Comparison of ENCODE assay signal across 27 mouse cellular contexts in the genomic region with DNA sequence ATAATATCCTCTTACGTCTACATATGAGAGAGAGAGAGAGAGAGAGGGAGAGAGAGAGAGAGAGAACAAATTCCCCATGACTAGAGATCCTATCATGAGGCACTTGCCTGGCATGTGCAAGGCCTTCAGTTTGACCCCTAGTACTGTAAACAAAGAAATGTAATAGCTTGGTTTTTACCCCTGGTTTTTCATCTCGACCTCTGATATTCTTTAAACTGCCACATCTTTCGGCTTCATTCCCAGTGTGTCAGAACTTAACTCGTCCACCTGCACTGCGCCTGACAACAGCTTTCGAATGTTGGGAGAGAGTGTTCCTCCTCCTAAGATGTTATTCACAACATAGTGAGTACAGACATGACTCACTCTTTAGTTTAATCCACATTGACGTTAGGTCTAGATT.
DNase-seq lines count a peak whose midpoint lies in the region; ATAC-seq and TF ChIP-seq lines count a peak whose summit lies in the region.
"Had no signal": no experiment of that assay in that cellular context is flagged by ENCODE, and none has a peak within 500 bp of the region (broad histone marks: within the 10 kb centered on the region; RNA-seq: fewer than 3 reads in every experiment).

No protein-coding gene starts in this region.

- WGBS in intestine, embryonic 14.5 days, result 33% methylated on average over 7 of the region's 7 CpGs
- 44% methylated on average over 7 of the region's 7 CpGs for WGBS in intestine, embryonic 15.5 days
- WGBS in liver, postnatal 0 days (ENCODE audit: insufficient replicate concordance), result 57% methylated on average over 7 of the region's 7 CpGs
- 55% methylated on average over 7 of the region's 7 CpGs for WGBS in liver, embryonic 12.5 days (ENCODE audit: insufficient replicate concordance)
- WGBS in stomach, embryonic 14.5 days, result 22% methylated on average over 7 of the region's 7 CpGs

- no peaks in the 10 kb centered on the region for H3K9me3 ChIP-seq in intestine, embryonic 14.5 days (ENCODE audit: control insufficient read depth, low read length)
- no peaks in the 10 kb centered on the region for H3K9me3 ChIP-seq in intestine, embryonic 15.5 days
- H3K9me3 ChIP-seq in liver, postnatal 0 days (ENCODE audit: low read length), result no peaks in the 10 kb centered on the region
- no peaks in the 10 kb centered on the region for H3K9me3 ChIP-seq in liver, embryonic 12.5 days (replicated peaks)
- no peaks in the 10 kb centered on the region for H3K9me3 ChIP-seq in stomach, embryonic 14.5 days (ENCODE audit: control insufficient read depth, low read depth, low read length)
- H3K9me3 ChIP-seq: embryonic facial prominence, embryonic 13.5 days; heart, embryonic 15.5 days; hindbrain, embryonic 12.5 days; limb, embryonic 10.5 days; limb, embryonic 15.5 days; midbrain, embryonic 13.5 days; neural tube, embryonic 13.5 days had no signal

- no peak overlapping the region for H3K4me3 ChIP-seq in intestine, embryonic 14.5 days (ENCODE audit: low read depth, low read length)
- no peak overlapping the region for H3K4me3 ChIP-seq in intestine, embryonic 15.5 days (replicated peaks)
- H3K4me3 ChIP-seq in liver, postnatal 0 days (ENCODE audit: low read depth, low read length), result no peak overlapping the region
- H3K4me3 ChIP-seq in liver, embryonic 12.5 days, result no peak overlapping the region
- no peak overlapping the region for H3K4me3 ChIP-seq in stomach, embryonic 14.5 days (ENCODE audit: low read depth, low read length)
- H3K4me3 ChIP-seq: embryonic facial prominence, embryonic 13.5 days; erythroblast, embryonic 14.5 days; heart, embryonic 15.5 days; hindbrain, embryonic 12.5 days; limb, embryonic 10.5 days; limb, embryonic 15.5 days; midbrain, embryonic 13.5 days; neural tube, embryonic 13.5 days had no signal

- DNase-seq in intestine, embryonic 14.5 days (ENCODE audit: low spot score), result no peak
- DNase-seq in liver, postnatal 0 days, result no peak
- DNase-seq in cerebellum, adult 9-10 months, result no peak
- DNase-seq in frontal cortex, postnatal 36 days (ENCODE audit: low spot score in 2 of 2), result no peak
- DNase-seq: adrenal gland, adult 8-10 months; cerebellum, adult 11 months; cerebellum, adult 9-11 months; heart, postnatal 36 days; kidney, adult 18-20 months; kidney, postnatal 14 days; layer of hippocampus, adult 9-11 months; right cerebral cortex, postnatal 4 days; thymus, postnatal 14 days had no signal

- peaks cover 79% of the 10 kb centered on the region for H3K4me1 ChIP-seq in intestine, embryonic 14.5 days (replicated peaks; ENCODE audit: control insufficient read depth, insufficient read depth, low read length)
- peaks cover 63% of the 10 kb centered on the region for H3K4me1 ChIP-seq in intestine, embryonic 15.5 days (replicated peaks)
- H3K4me1 ChIP-seq in liver, postnatal 0 days (ENCODE audit: insufficient read depth), result peaks cover 13% of the 10 kb centered on the region; the same call in 1 of the 2 replicates
- peaks cover 12% of the 10 kb centered on the region for H3K4me1 ChIP-seq in liver, embryonic 12.5 days
- H3K4me1 ChIP-seq in stomach, embryonic 14.5 days (ENCODE audit: control insufficient read depth, insufficient read depth, low read length), result peaks cover 63% of the 10 kb centered on the region

- no peak for TF ChIP-seq CTCF in liver, postnatal 0 days (IDR thresholded peaks at IDR 0.05; ENCODE audit: low read depth)

- no peak for ATAC-seq in intestine, embryonic 14.5 days (replicated peaks; ENCODE audit: low FRiP score, low TSS enrichment, low read depth)
- ATAC-seq in intestine, embryonic 15.5 days, result no peak
- peak; percentile 27; the same call in 1 of the 2 replicates for ATAC-seq in liver, postnatal 0 days
- ATAC-seq in liver, embryonic 12.5 days, result no peak
- no peak for ATAC-seq in stomach, embryonic 14.5 days (ENCODE audit: insufficient number of reproducible peaks, insufficient read depth, low FRiP score, low read depth)
- ATAC-seq: forebrain, embryonic 16.5 days; hindbrain, postnatal 0 days; midbrain, embryonic 13.5 days had no signal

- no peak overlapping the region for H3K9ac ChIP-seq in intestine, embryonic 14.5 days (ENCODE audit: low read length)
- no peak overlapping the region for H3K9ac ChIP-seq in intestine, embryonic 15.5 days
- H3K9ac ChIP-seq in liver, postnatal 0 days (replicated peaks), result no peak overlapping the region
- H3K9ac ChIP-seq in liver, embryonic 12.5 days, result no peak overlapping the region
- no peak overlapping the region for H3K9ac ChIP-seq in stomach, embryonic 14.5 days (replicated peaks; ENCODE audit: low read depth, low read length)
- H3K9ac ChIP-seq: embryonic facial prominence, embryonic 13.5 days; heart, embryonic 15.5 days; hindbrain, embryonic 12.5 days; limb, embryonic 15.5 days; midbrain, embryonic 13.5 days; neural tube, embryonic 13.5 days had no signal

- H3K36me3 ChIP-seq in intestine, embryonic 14.5 days (ENCODE audit: control insufficient read depth, insufficient read depth, low read length), result no peaks in the 10 kb centered on the region
- no peaks in the 10 kb centered on the region for H3K36me3 ChIP-seq in intestine, embryonic 15.5 days
- no peaks in the 10 kb centered on the region for H3K36me3 ChIP-seq in liver, postnatal 0 days (replicated peaks; ENCODE audit: insufficient read depth, low read length)
- no peaks in the 10 kb centered on the region for H3K36me3 ChIP-seq in liver, embryonic 12.5 days
- no peaks in the 10 kb centered on the region for H3K36me3 ChIP-seq in stomach, embryonic 14.5 days (ENCODE audit: control insufficient read depth, insufficient read depth, low read length)
- H3K36me3 ChIP-seq: embryonic facial prominence, embryonic 13.5 days; heart, embryonic 15.5 days; hindbrain, embryonic 12.5 days; limb, embryonic 10.5 days; limb, embryonic 15.5 days; midbrain, embryonic 13.5 days; neural tube, embryonic 13.5 days had no signal

- TF ChIP-seq EP300 in liver, postnatal 0 days (IDR thresholded peaks at IDR 0.05; ENCODE audit: low read depth), result no peak

- no peaks in the 10 kb centered on the region for H3K27me3 ChIP-seq in intestine, embryonic 14.5 days (replicated peaks; ENCODE audit: control insufficient read depth, insufficient read depth, low read length)
- no peaks in the 10 kb centered on the region for H3K27me3 ChIP-seq in intestine, embryonic 15.5 days (replicated peaks)
- no peaks in the 10 kb centered on the region for H3K27me3 ChIP-seq in liver, postnatal 0 days (ENCODE audit: insufficient read depth, low read length)
- H3K27me3 ChIP-seq in liver, embryonic 12.5 days (replicated peaks), result no peaks in the 10 kb centered on the region
- no peaks in the 10 kb centered on the region for H3K27me3 ChIP-seq in stomach, embryonic 14.5 days (ENCODE audit: control insufficient read depth, insufficient read depth, low read length)
- H3K27me3 ChIP-seq: embryonic facial prominence, embryonic 13.5 days; heart, embryonic 15.5 days; hindbrain, embryonic 12.5 days; limb, embryonic 15.5 days; neural tube, embryonic 13.5 days had no signal

- H3K27ac ChIP-seq in intestine, embryonic 14.5 days (ENCODE audit: low read depth), result peak overlapping the region; percentile 10; the same call in 1 of the 2 replicates
- H3K27ac ChIP-seq in intestine, embryonic 15.5 days, result no peak overlapping the region
- H3K27ac ChIP-seq in liver, postnatal 0 days (ENCODE audit: low read depth), result 0 out of 2 replicates have a peak overlapping the region, but pooled peaks have one; percentile 16
- H3K27ac ChIP-seq in liver, embryonic 12.5 days, result no peak overlapping the region
- peak overlapping the region; percentile 78 for H3K27ac ChIP-seq in stomach, embryonic 14.5 days (ENCODE audit: low read length)
- H3K27ac ChIP-seq: embryonic facial prominence, embryonic 13.5 days; heart, embryonic 15.5 days; hindbrain, embryonic 12.5 days; hindbrain, postnatal 0 days; limb, embryonic 10.5 days; macrophage; midbrain, embryonic 13.5 days; neural tube, embryonic 13.5 days had no signal

- no peak overlapping the region for H3K4me2 ChIP-seq in intestine, embryonic 14.5 days (ENCODE audit: low read length)
- no peak overlapping the region for H3K4me2 ChIP-seq in intestine, embryonic 15.5 days (replicated peaks)
- H3K4me2 ChIP-seq in liver, postnatal 0 days (ENCODE audit: low read depth, low read length), result no peak overlapping the region
- H3K4me2 ChIP-seq in liver, embryonic 12.5 days, result no peak overlapping the region
- H3K4me2 ChIP-seq in stomach, embryonic 14.5 days (replicated peaks; ENCODE audit: low read depth, low read length), result no peak overlapping the region
- H3K4me2 ChIP-seq: embryonic facial prominence, embryonic 13.5 days; heart, embryonic 15.5 days; hindbrain, embryonic 12.5 days; limb, embryonic 15.5 days; midbrain, embryonic 13.5 days; neural tube, embryonic 13.5 days had no signal

Comparison
In these comparisons a context has a peak if more than half of its experiments do, and no peak if none do; other contexts are left out.
1. H3K27ac ChIP-seq: peak in intestine, embryonic 14.5 days (single experiment), liver, postnatal 0 days (single experiment) and stomach, embryonic 14.5 days (single experiment); none in intestine, embryonic 15.5 days (single experiment) and liver, embryonic 12.5 days (single experiment).